Mouse (Mus musculus): ENCODE data around the gene Uqcrc2.

GRCm38 (mm10) chr7:120684731-120685161, 49.8 kb downstream of the Uqcrc2 start:
- TF ChIP-seq CTCF (IDR thresholded peaks at IDR 0.05; ENCODE audit: borderline replicate concordance, insufficient read depth, low read depth, low read length) (no peak), POLR2A (IDR thresholded peaks at IDR 0.05; ENCODE audit: borderline replicate concordance, insufficient read depth, low read length) (no peak)
